Mouse (Mus musculus) CH12.LX (cell line): ENCODE results near the gene A730061H03Rik. TPM values are rescaled to one million over a fixed set of nuclear protein-coding genes. Genes with fewer than 3 reads are reported as not detected.

Experiments used
- DNase-seq: peaks from one replicate; pipeline ENCODE4 v3.0.0-alpha.2; 2013; ENCODE audit errors: extremely low read depth
- H3K27ac ChIP-seq: 2 replicates; pipeline ENCODE4 v1.5.1; 2012; ENCODE audit warnings: low read depth, mild to moderate bottlenecking, control low read depth, moderate library complexity; ENCODE audit not compliant: insufficient read depth
- H3K27me3 ChIP-seq: replicated peaks from 2 replicates; pipeline ENCODE3; 2012; ENCODE audit warnings: inconsistent platforms
- H3K36me3 ChIP-seq, 2 experiments: replicated peaks in 1 of 2; 2 replicates each; pipeline versions ENCODE3 to v1.6.1; 2012; ENCODE audit warnings: inconsistent platforms in 1 of 2, low read length in 1 of 2, mild to moderate bottlenecking in 1 of 2, mixed read lengths in 1 of 2, moderate library complexity in 1 of 2; ENCODE audit not compliant: control insufficient read depth in 1 of 2, insufficient read depth in 1 of 2
- H3K4me1 ChIP-seq, 2 experiments: 2 replicates each; pipeline ENCODE4 v1.6.1; 2012; ENCODE audit warnings: inconsistent platforms in 1 of 2, moderate library complexity in 1 of 2; ENCODE audit not compliant: insufficient read depth in 2 of 2, control insufficient read depth in 1 of 2
- H3K4me2 ChIP-seq: 2 replicates; pipeline ENCODE4 v1.6.1; 2012; ENCODE audit warnings: low read depth, mild to moderate bottlenecking, control low read depth; ENCODE audit not compliant: poor library complexity, insufficient read depth, severe bottlenecking
- H3K4me3 ChIP-seq, 3 experiments: fragments of 150-350 bp in 1 of 3; sonication (generic) in 1 of 3; replicated peaks in 1 of 3; 2 replicates each; pipeline versions ENCODE3 to v1.5.1; 2011 to 2012; ENCODE audit warnings: low read depth in 2 of 3, low read length in 2 of 3, mild to moderate bottlenecking in 2 of 3, moderate library complexity in 2 of 3, control low read depth in 1 of 3, improper control_type of control experiment in 1 of 3, inconsistent platforms in 1 of 3, mixed read lengths in 1 of 3; ENCODE audit not compliant: poor library complexity in 1 of 3
- H3K79me2 ChIP-seq: replicated peaks from 2 replicates; pipeline ENCODE4 v1.6.1; 2012; ENCODE audit warnings: mild to moderate bottlenecking, moderate library complexity; ENCODE audit not compliant: control insufficient read depth, poor library complexity, insufficient read depth, severe bottlenecking; ENCODE audit errors: extremely low read depth
- H3K9ac ChIP-seq: 2 replicates; pipeline ENCODE4 v1.6.1; 2012; ENCODE audit warnings: low read depth, mild to moderate bottlenecking, control low read depth, moderate library complexity; ENCODE audit not compliant: insufficient read depth
- H3K9me3 ChIP-seq: replicated peaks from 2 replicates; pipeline ENCODE3; 2012; ENCODE audit warnings: low read length, inconsistent platforms, mixed read lengths
- BHLHE40 ChIP-seq: IDR thresholded peaks from 2 replicates; pipeline ENCODE4 v1.6.1; 2011; ENCODE audit warnings: mild to moderate bottlenecking, low read depth, low read length, improper control_type of control experiment
- CHD1 ChIP-seq: IDR thresholded peaks from 2 replicates; pipeline ENCODE4 v1.6.1; 2012; ENCODE audit warnings: low read depth, low read length, improper control_type of control experiment, inconsistent platforms
- CHD2 ChIP-seq: IDR thresholded peaks from 2 replicates; pipeline ENCODE4 v1.6.1; 2011; ENCODE audit warnings: low read length, improper control_type of control experiment
- CTCF ChIP-seq, 2 experiments: IDR thresholded peaks in 1 of 2; conservative IDR thresholded peaks in 1 of 2; 2 replicates each; pipeline ENCODE4 v1.5.1; 2011 to 2012; ENCODE audit warnings: low read depth in 2 of 2, low read length in 2 of 2, improper control_type of control experiment in 1 of 2, inconsistent platforms in 1 of 2, mild to moderate bottlenecking in 1 of 2, moderate library complexity in 1 of 2
- E2F4 ChIP-seq: IDR thresholded peaks from 2 replicates; pipeline ENCODE4 v1.6.1; 2011; ENCODE audit warnings: low read depth, low read length, improper control_type of control experiment; ENCODE audit not compliant: insufficient replicate concordance
- ELF1 ChIP-seq: IDR thresholded peaks from 2 replicates; pipeline ENCODE4 v1.6.1; 2014; ENCODE audit warnings: low read depth, mild to moderate bottlenecking, inconsistent platforms, low read length, improper control_type of control experiment
- EP300 ChIP-seq: IDR thresholded peaks from 2 replicates; pipeline ENCODE4 v1.6.1; 2011; ENCODE audit warnings: low read length, improper control_type of control experiment
- ETS1 ChIP-seq: conservative IDR thresholded peaks from 2 replicates; pipeline ENCODE4 v1.6.1; 2012; ENCODE audit warnings: low read depth, mild to moderate bottlenecking, inconsistent platforms, low read length, improper control_type of control experiment, moderate library complexity
- GABPA ChIP-seq: IDR thresholded peaks from 2 replicates; pipeline ENCODE4 v1.6.1; 2012; ENCODE audit warnings: low read depth, low read length, improper control_type of control experiment, inconsistent platforms; ENCODE audit not compliant: insufficient replicate concordance
- HCFC1 ChIP-seq: IDR thresholded peaks from 2 replicates; pipeline ENCODE4 v1.6.1; 2012; ENCODE audit warnings: low read depth, mild to moderate bottlenecking, inconsistent platforms, low read length, improper control_type of control experiment
- IRF4 ChIP-seq: IDR thresholded peaks from 2 replicates; pipeline ENCODE4 v1.6.1; 2014; ENCODE audit warnings: low read depth, mild to moderate bottlenecking, inconsistent platforms, low read length, improper control_type of control experiment
- JUN ChIP-seq: IDR thresholded peaks from 2 replicates; pipeline ENCODE4 v1.6.1; 2011; ENCODE audit warnings: low read depth, mild to moderate bottlenecking, low read length, improper control_type of control experiment, moderate library complexity; ENCODE audit not compliant: insufficient read depth
- JUND ChIP-seq: conservative IDR thresholded peaks from 2 replicates; pipeline ENCODE4 v1.6.1; 2011; ENCODE audit warnings: low read depth, low read length, improper control_type of control experiment
- KAT2A ChIP-seq: IDR thresholded peaks from 2 replicates; pipeline ENCODE4 v1.6.1; 2012; ENCODE audit warnings: low read length, improper control_type of control experiment, inconsistent platforms; ENCODE audit not compliant: insufficient replicate concordance
- MAFK ChIP-seq: IDR thresholded peaks from 2 replicates; pipeline ENCODE4 v1.6.1; 2011; ENCODE audit warnings: low read length, improper control_type of control experiment; ENCODE audit not compliant: insufficient replicate concordance
- MAX ChIP-seq: IDR thresholded peaks from 2 replicates; pipeline ENCODE4 v1.6.1; 2011; ENCODE audit warnings: low read length, improper control_type of control experiment
- MAZ ChIP-seq: IDR thresholded peaks from 2 replicates; pipeline ENCODE4 v1.6.1; 2012; ENCODE audit warnings: low read depth, mild to moderate bottlenecking, inconsistent platforms, low read length, improper control_type of control experiment, moderate library complexity
- MEF2A ChIP-seq: IDR thresholded peaks from 2 replicates; pipeline ENCODE4 v1.6.1; 2014; ENCODE audit warnings: low read depth, mild to moderate bottlenecking, inconsistent platforms, low read length, improper control_type of control experiment, borderline replicate concordance
- MXI1 ChIP-seq: IDR thresholded peaks from 2 replicates; pipeline ENCODE4 v1.6.1; 2011; ENCODE audit warnings: mild to moderate bottlenecking, low read depth, low read length, improper control_type of control experiment
- MYC ChIP-seq: IDR thresholded peaks from 2 replicates; pipeline ENCODE4 v1.6.1; 2011; ENCODE audit warnings: low read depth, mild to moderate bottlenecking, improper control_type of control experiment, low read length
- NELFE ChIP-seq: IDR thresholded peaks from 2 replicates; pipeline ENCODE4 v1.6.1; 2011; ENCODE audit warnings: low read depth, low read length, improper control_type of control experiment
- NRF1 ChIP-seq: IDR thresholded peaks from 2 replicates; pipeline ENCODE4 v1.6.1; 2014; ENCODE audit warnings: low read depth, mild to moderate bottlenecking, inconsistent platforms, low read length, improper control_type of control experiment, moderate library complexity
- PAX5 ChIP-seq: IDR thresholded peaks from 2 replicates; pipeline ENCODE4 v1.6.1; 2012; ENCODE audit warnings: low read length, inconsistent platforms, mixed read lengths
- POLR2A ChIP-seq: IDR thresholded peaks from 2 replicates; pipeline ENCODE4 v1.6.1; 2011; ENCODE audit warnings: low read depth, mild to moderate bottlenecking, improper control_type of control experiment, low read length
- POLR2AphosphoS2 ChIP-seq: IDR thresholded peaks from 2 replicates; pipeline ENCODE4 v1.6.1; 2011; ENCODE audit warnings: low read depth, low read length, improper control_type of control experiment
- RAD21 ChIP-seq: IDR thresholded peaks from 2 replicates; pipeline ENCODE4 v1.6.1; 2011; ENCODE audit warnings: low read depth, mild to moderate bottlenecking, low read length, improper control_type of control experiment, moderate library complexity
- RCOR1 ChIP-seq: conservative IDR thresholded peaks from 2 replicates; pipeline ENCODE4 v1.6.1; 2012; ENCODE audit warnings: low read depth, mild to moderate bottlenecking, inconsistent platforms, low read length, improper control_type of control experiment
- SIN3A ChIP-seq: IDR thresholded peaks from 2 replicates; pipeline ENCODE4 v1.6.1; 2012; ENCODE audit warnings: low read length, improper control_type of control experiment, inconsistent platforms
- SMC3 ChIP-seq: IDR thresholded peaks from 2 replicates; pipeline ENCODE4 v1.6.1; 2011; ENCODE audit warnings: low read depth, low read length, improper control_type of control experiment
- TBP ChIP-seq: conservative IDR thresholded peaks from 2 replicates; pipeline ENCODE4 v1.6.1; 2011; ENCODE audit warnings: low read depth, low read length, improper control_type of control experiment
- TCF12 ChIP-seq: IDR thresholded peaks from 2 replicates; pipeline ENCODE4 v1.6.1; 2014; ENCODE audit warnings: low read depth, mild to moderate bottlenecking, inconsistent platforms, low read length, improper control_type of control experiment
- UBTF ChIP-seq: IDR thresholded peaks from 2 replicates; pipeline ENCODE4 v1.6.1; 2012; ENCODE audit warnings: low read depth, mild to moderate bottlenecking, inconsistent platforms, low read length, improper control_type of control experiment, moderate library complexity
- USF1 ChIP-seq: IDR thresholded peaks from 2 replicates; pipeline ENCODE4 v1.6.1; 2014; ENCODE audit warnings: low read depth, mild to moderate bottlenecking, inconsistent platforms, low read length, improper control_type of control experiment
- USF2 ChIP-seq: conservative IDR thresholded peaks from 2 replicates; pipeline ENCODE4 v1.6.1; 2011; ENCODE audit warnings: low read depth, low read length, improper control_type of control experiment
- ZC3H11A ChIP-seq: IDR thresholded peaks from 2 replicates; pipeline ENCODE4 v1.6.1; 2012; ENCODE audit warnings: low read depth, mild to moderate bottlenecking, inconsistent platforms, low read length, improper control_type of control experiment
- ZKSCAN1 ChIP-seq: IDR thresholded peaks from 2 replicates; pipeline ENCODE4 v1.6.1; 2012; ENCODE audit warnings: low read depth, inconsistent platforms, low read length, improper control_type of control experiment, borderline replicate concordance
- ZMIZ1 ChIP-seq: IDR thresholded peaks from 2 replicates; pipeline ENCODE4 v1.6.1; 2012; ENCODE audit warnings: low read depth, mild to moderate bottlenecking, inconsistent platforms, low read length, improper control_type of control experiment
- ZNF384 ChIP-seq: IDR thresholded peaks from 2 replicates; pipeline ENCODE4 v1.6.1; 2012; ENCODE audit warnings: low read depth, low read length, improper control_type of control experiment, inconsistent platforms
- dilution Hi-C: fragments of 300-500 bp; cut with MboI; formaldehyde crosslinking; loops from 2 replicates; pipeline ENCODE4 v1.14.3; 2020; ENCODE audit warnings: low sequenced_read_pairs; ENCODE audit not compliant: extremely low pct_unique_long_range_greater_than_20kb, extremely low pct_ligation_motif_present
- in situ Hi-C: fragments of 300-500 bp; cut with MboI; formaldehyde crosslinking; loops from 3 replicates; pipeline ENCODE4 v1.14.3; 2019; ENCODE audit warnings: low sequenced_read_pairs, low pct_ligation_motif_present, low pct_unique_long_range_greater_than_20kb, mixed read lengths
- polyA plus RNA-seq: library from polyadenylated mRNA; unstranded; fragments of >175 nt; gene quantifications from 2 replicates; pipeline ENCODE4 v1.2.1, GENCODE M21; 2012; ENCODE audit warnings: low read depth; ENCODE audit not compliant: insufficient read length
- total RNA-seq, 2 experiments: library from RNA; depleted of rRNA; stranded (reverse); fragments of 300-350 nt in 1 of 2; fragments of >200 nt in 1 of 2; gene quantifications; 2 replicates each; pipeline ENCODE4 v1.2.3; 2012 to 2014

The A730061H03Rik gene
- total and polyA plus RNA-seq, 3 experiments = 0.34 to 0.93 TPM; not detected in 1

DNA sequence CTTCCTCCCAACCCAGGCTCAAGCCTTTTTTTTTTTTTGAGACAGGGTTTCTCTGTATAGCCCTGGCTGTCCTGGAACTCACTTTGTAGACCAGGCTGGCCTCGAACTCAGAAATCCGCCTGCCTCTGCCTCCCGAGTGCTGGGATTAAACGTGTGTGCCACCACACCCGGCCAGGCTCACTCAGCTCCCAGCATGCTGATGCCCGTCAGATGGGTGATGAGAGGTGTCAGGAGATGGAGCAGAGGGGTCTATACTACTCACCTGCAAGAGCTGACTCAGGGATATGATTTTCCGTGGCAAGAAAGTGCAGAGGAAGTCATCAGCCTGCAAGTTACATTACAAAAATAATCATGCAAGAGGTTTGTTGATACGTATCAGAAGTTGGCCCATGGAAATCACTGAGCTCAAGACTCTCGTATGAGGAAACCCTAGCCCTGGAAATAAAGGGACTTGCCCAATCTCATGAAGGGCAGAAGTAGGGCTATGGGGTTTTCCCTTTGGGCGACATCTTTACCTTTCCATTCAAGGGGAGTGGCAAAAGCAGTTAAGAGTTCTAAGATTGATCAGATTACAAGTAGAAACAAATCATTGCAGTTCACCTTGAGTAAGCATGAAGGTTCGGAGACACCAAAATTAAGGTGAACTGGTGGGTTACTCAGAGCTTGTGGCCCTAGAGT lies 29.7 kb upstream of the A730061H03Rik start:
- dilution Hi-C loops = no loop called here
- in situ Hi-C loops = no loop called here
- peak overlapping the region; percentile 79 to 94 (median 91) for H3K4me3 ChIP-seq

DNA sequence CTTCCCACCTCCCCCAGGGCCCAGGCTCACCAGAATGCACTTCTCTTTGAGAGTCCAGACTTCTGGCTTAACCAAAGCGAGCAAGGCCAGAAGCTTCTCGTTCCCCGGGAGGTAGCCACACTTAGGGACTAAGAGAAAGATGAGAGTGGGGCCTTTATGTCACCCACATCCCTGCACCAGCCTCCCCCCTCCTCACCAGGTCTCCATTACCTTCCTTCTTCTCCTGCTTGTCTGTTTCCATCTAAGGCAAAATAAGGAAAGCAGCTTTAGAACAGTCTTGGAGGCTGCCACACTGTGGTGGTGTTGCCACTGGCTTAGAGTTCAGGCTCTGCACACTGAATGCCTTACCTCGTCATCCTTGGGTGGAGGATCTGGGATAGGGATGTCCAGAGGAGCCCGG lies 29.1 kb upstream of the A730061H03Rik start:
- Histone ChIP-seq H3K4me3 (peak overlapping the region; percentile 79 to 94 (median 91)), H3K27ac (peak overlapping the region; percentile 97), H3K9ac (peak overlapping the region; percentile 89), H3K4me1 (peaks cover 8 to 64% of the 10 kb centered on the region in 2 experiments), H3K9me3 (no peaks in the 10 kb centered on the region), H3K36me3 (peaks cover 22 to 45% of the 10 kb centered on the region in 2 experiments), H3K27me3 (no peaks in the 10 kb centered on the region), H3K79me2 (peaks cover 35% of the 10 kb centered on the region), H3K4me2 (peak overlapping the region; percentile 96)
- no peak for TF ChIP-seq MAZ
- TF ChIP-seq PAX5 = no peak
- TF ChIP-seq CTCF (conservative IDR thresholded peaks at IDR 0.05 in 1 of 2, IDR thresholded peaks at IDR 0.05 in 1 of 2; ENCODE audit: low read depth in 2 of 2, low read length in 2 of 2) = no peak
- TF ChIP-seq MAX = no peak
- TF ChIP-seq TBP = no peak
- no peak for TF ChIP-seq GABPA
- TF ChIP-seq EP300 = no peak
- no peak for TF ChIP-seq SIN3A
- no peak for TF ChIP-seq ETS1
- no peak for TF ChIP-seq TCF12
- no peak for TF ChIP-seq USF2
- no peak for TF ChIP-seq MEF2A
- TF ChIP-seq RCOR1 = no peak
- no peak for DNase-seq
- dilution Hi-C loops = no loop called here
- in situ Hi-C loops = no loop called here

More for the DNA sequence above, 29.7 kb upstream of the A730061H03Rik start:
- Histone ChIP-seq H3K79me2 (peaks cover 35% of the 10 kb centered on the region), H3K27ac (peak overlapping the region; percentile 97), H3K9me3 (no peaks in the 10 kb centered on the region), H3K4me2 (peak overlapping the region; percentile 96), H3K36me3 (peaks cover 27 to 49% of the 10 kb centered on the region in 2 experiments), H3K4me1 (peaks cover 4 to 58% of the 10 kb centered on the region in 2 experiments), H3K9ac (peak overlapping the region; percentile 89), H3K27me3 (no peaks in the 10 kb centered on the region)
- DNase-seq = peak; percentile 89
- TF ChIP-seq RCOR1 (no peak), JUN (no peak), CHD2 (no peak), ZNF384 (0 out of 2 replicates have a peak, but pooled peaks have one; percentile 16), GABPA (no peak), SMC3 (no peak), MAFK (peak; percentile 39; the same call in 1 of the 2 replicates), MXI1 (no peak; the same call in 1 of the 2 replicates), ZMIZ1 (no peak), USF1 (no peak), RAD21 (no peak), ETS1 (peak; percentile 54; the same call in 1 of the 2 replicates), JUND (no peak; the same call in 1 of the 2 replicates), NRF1 (no peak), E2F4 (0 out of 2 replicates have a peak, but pooled peaks have one; percentile 33), CTCF (conservative IDR thresholded peaks at IDR 0.05 in 1 of 2, IDR thresholded peaks at IDR 0.05 in 1 of 2; ENCODE audit: low read depth in 2 of 2, low read length in 2 of 2) (no peak), MEF2A (peak; percentile 67), MAX (no peak), POLR2AphosphoS2 (no peak), NELFE (no peak), POLR2A (no peak), HCFC1 (no peak), KAT2A (no peak), MYC (no peak), SIN3A (peak; percentile 27; the same call in 1 of the 2 replicates), PAX5 (no peak), ELF1 (0 out of 2 replicates have a peak, but pooled peaks have one; percentile 32), BHLHE40 (no peak), ZKSCAN1 (no peak), TBP (no peak), EP300 (peak; percentile 49), USF2 (no peak), CHD1 (no peak; the same call in 1 of the 2 replicates), ZC3H11A (no peak), MAZ (no peak), TCF12 (no peak; the same call in 1 of the 2 replicates), IRF4 (0 out of 2 replicates have a peak, but pooled peaks have one; percentile 10), UBTF (no peak)
